ENCODE assay signal across 19 mouse cellular contexts in genomic region chr12:99207014-99207612, GRCm38 (mm10).
DNase-seq lines count a peak whose midpoint lies in the region; ATAC-seq and TF ChIP-seq lines count a peak whose summit lies in the region.
"Had no signal": no experiment of that assay in that cellular context is flagged by ENCODE, and none has a peak within 500 bp of the region (broad histone marks: within the 10 kb centered on the region; RNA-seq: fewer than 3 reads in every experiment).

No protein-coding gene starts in this region.

- H3K4me1 ChIP-seq in hindbrain, postnatal 0 days (ENCODE audit: insufficient read depth, low read length) = no peaks in the 10 kb centered on the region
- H3K4me1 ChIP-seq in hindbrain, embryonic 12.5 days = no peaks in the 10 kb centered on the region
- no peaks in the 10 kb centered on the region for H3K4me1 ChIP-seq in lung, embryonic 14.5 days (ENCODE audit: insufficient read depth)
- H3K4me1 ChIP-seq in intestine, embryonic 16.5 days (ENCODE audit: control insufficient read depth, insufficient read depth, low read length) = 0 out of 2 replicates have a peak, but pooled peaks cover 3% of the 10 kb centered on the region
- H3K4me1 ChIP-seq: embryonic facial prominence, embryonic 13.5 days; hindbrain, embryonic 10.5 days; limb, embryonic 12.5 days; midbrain, embryonic 15.5 days had no signal

- 88% methylated on average over 15 of the region's 15 CpGs for WGBS in hindbrain, postnatal 0 days
- 85% methylated on average over 15 of the region's 15 CpGs for WGBS in hindbrain, embryonic 12.5 days
- 48% methylated on average over 15 of the region's 15 CpGs for WGBS in lung, embryonic 14.5 days
- 65% methylated on average over 15 of the region's 15 CpGs for WGBS in intestine, embryonic 16.5 days

- 0 out of 2 replicates have a peak, but pooled peaks have one; percentile 10 for TF ChIP-seq CTCF in hindbrain, postnatal 0 days (IDR thresholded peaks at IDR 0.05; ENCODE audit: low read depth)
- TF ChIP-seq CTCF in lung, embryonic 14.5 days (IDR thresholded peaks at IDR 0.05; ENCODE audit: low read depth) = peak; percentile 44; the same call in 1 of the 2 replicates

- H3K27ac ChIP-seq in hindbrain, postnatal 0 days = no peak overlapping the region
- H3K27ac ChIP-seq in hindbrain, embryonic 12.5 days = no peak overlapping the region
- H3K27ac ChIP-seq in lung, embryonic 14.5 days (ENCODE audit: low read depth) = no peak overlapping the region
- H3K27ac ChIP-seq in intestine, embryonic 16.5 days (ENCODE audit: low read length) = no peak overlapping the region
- H3K27ac ChIP-seq: embryonic facial prominence, embryonic 13.5 days; heart, adult 2 months; hindbrain, embryonic 10.5 days; limb, embryonic 12.5 days; midbrain, embryonic 15.5 days had no signal

- no peak overlapping the region for H3K4me2 ChIP-seq in hindbrain, postnatal 0 days (ENCODE audit: low read depth, low read length)
- H3K4me2 ChIP-seq in hindbrain, embryonic 12.5 days (replicated peaks) = no peak overlapping the region
- H3K4me2 ChIP-seq in lung, embryonic 14.5 days = no peak overlapping the region
- no peak overlapping the region for H3K4me2 ChIP-seq in intestine, embryonic 16.5 days (ENCODE audit: low read depth, low read length)
- H3K4me2 ChIP-seq: embryonic facial prominence, embryonic 13.5 days; limb, embryonic 12.5 days; midbrain, embryonic 15.5 days had no signal

- no peak for ATAC-seq in hindbrain, postnatal 0 days
- no peak for ATAC-seq in hindbrain, embryonic 12.5 days (ENCODE audit: low FRiP score)
- ATAC-seq in lung, embryonic 14.5 days (ENCODE audit: insufficient read depth) = peak; percentile 80
- 0 out of 2 replicates have a peak, but pooled peaks have one; percentile 36 for ATAC-seq in intestine, embryonic 16.5 days
- ATAC-seq: inflammation-experienced regulatory T-cells, adult 6 months; midbrain, embryonic 15.5 days had no signal

- no peaks in the 10 kb centered on the region for H3K36me3 ChIP-seq in hindbrain, postnatal 0 days (ENCODE audit: insufficient read depth, low read length)
- H3K36me3 ChIP-seq in hindbrain, embryonic 12.5 days = 0 out of 2 replicates have a peak, but pooled peaks cover 12% of the 10 kb centered on the region
- no peaks in the 10 kb centered on the region for H3K36me3 ChIP-seq in lung, embryonic 14.5 days (ENCODE audit: insufficient read depth)
- no peaks in the 10 kb centered on the region for H3K36me3 ChIP-seq in intestine, embryonic 16.5 days (ENCODE audit: control insufficient read depth, insufficient read depth, low read length)
- H3K36me3 ChIP-seq: midbrain, embryonic 15.5 days had no signal

- H3K9me3 ChIP-seq in hindbrain, postnatal 0 days (ENCODE audit: low read length) = no peaks in the 10 kb centered on the region
- no peaks in the 10 kb centered on the region for H3K9me3 ChIP-seq in hindbrain, embryonic 12.5 days (replicated peaks)
- H3K9me3 ChIP-seq in lung, embryonic 14.5 days (ENCODE audit: low read depth, low read length) = no peaks in the 10 kb centered on the region
- H3K9me3 ChIP-seq in intestine, embryonic 16.5 days (ENCODE audit: control insufficient read depth, low read length) = no peaks in the 10 kb centered on the region
- H3K9me3 ChIP-seq: embryonic facial prominence, embryonic 13.5 days; hindbrain, embryonic 10.5 days; limb, embryonic 12.5 days; midbrain, embryonic 15.5 days had no signal

- H3K9ac ChIP-seq in hindbrain, postnatal 0 days (replicated peaks; ENCODE audit: low read length) = no peak overlapping the region
- H3K9ac ChIP-seq in hindbrain, embryonic 12.5 days = no peak overlapping the region
- no peak overlapping the region for H3K9ac ChIP-seq in lung, embryonic 14.5 days
- no peak overlapping the region for H3K9ac ChIP-seq in intestine, embryonic 16.5 days (ENCODE audit: low read depth, low read length)
- H3K9ac ChIP-seq: embryonic facial prominence, embryonic 13.5 days; limb, embryonic 12.5 days; midbrain, embryonic 15.5 days had no signal

- no peak for DNase-seq in hindbrain, postnatal 0 days (ENCODE audit: low spot score)
- peak; percentile 51 for DNase-seq in lung, embryonic 14.5 days
- DNase-seq in lung, postnatal 14 days = no peak
- DNase-seq in lung, postnatal 25 days (ENCODE audit: low spot score) = peak; percentile 38
- no peak for DNase-seq in adrenal gland, adult (ENCODE audit: inconsistent age in 2 of 2, low spot score in 1 of 2)
- no peak for DNase-seq in cerebellum, postnatal 14 days
- DNase-seq: adrenal gland, postnatal 14 days; cerebellum, adult 18-20 months; gastrocnemius, postnatal 14 days; heart, adult 2 months; kidney, postnatal 10 days; spleen, adult 18-20 months had no signal

- H3K4me3 ChIP-seq in hindbrain, postnatal 0 days (ENCODE audit: low read length) = no peak overlapping the region
- no peak overlapping the region for H3K4me3 ChIP-seq in hindbrain, embryonic 12.5 days
- H3K4me3 ChIP-seq in lung, embryonic 14.5 days (ENCODE audit: low read depth, low read length) = no peak overlapping the region
- H3K4me3 ChIP-seq in intestine, embryonic 16.5 days (ENCODE audit: low read length) = no peak overlapping the region
- H3K4me3 ChIP-seq: embryonic facial prominence, embryonic 13.5 days; heart, adult 2 months; hindbrain, embryonic 10.5 days; limb, embryonic 12.5 days; midbrain, embryonic 15.5 days had no signal

- H3K27me3 ChIP-seq in hindbrain, postnatal 0 days (ENCODE audit: insufficient read depth, low read length) = no peaks in the 10 kb centered on the region
- H3K27me3 ChIP-seq in hindbrain, embryonic 12.5 days = no peaks in the 10 kb centered on the region
- H3K27me3 ChIP-seq in lung, embryonic 14.5 days (ENCODE audit: insufficient read depth, low read length) = no peaks in the 10 kb centered on the region
- H3K27me3 ChIP-seq in intestine, embryonic 16.5 days (replicated peaks; ENCODE audit: control insufficient read depth, insufficient read depth, low read length) = no peaks in the 10 kb centered on the region
- H3K27me3 ChIP-seq: embryonic facial prominence, embryonic 13.5 days; limb, embryonic 12.5 days; midbrain, embryonic 15.5 days had no signal

Comparison
In these comparisons a context has a peak if more than half of its experiments do, and no peak if none do; other contexts are left out.
1. DNase-seq: peak in lung, embryonic 14.5 days (single experiment) and lung, postnatal 25 days (single experiment); none in hindbrain, postnatal 0 days (single experiment), lung, postnatal 14 days (single experiment), adrenal gland, adult (0 of 2) and cerebellum, postnatal 14 days (0 of 2).
2. ATAC-seq: peak in lung, embryonic 14.5 days (single experiment) and intestine, embryonic 16.5 days (single experiment); none in hindbrain, postnatal 0 days (single experiment) and hindbrain, embryonic 12.5 days (single experiment).